Mouse (Mus musculus) kidney, adult 2 months (tissue): ENCODE results near the gene Pigyl.

Experiments used
- CTCF ChIP-seq: fragments of 200-500 bp; conservative IDR thresholded peaks from 2 replicates; pipeline ENCODE4 v1.5.1; 2011; ENCODE audit warnings: low read depth, mild to moderate bottlenecking, control low read depth, low read length, moderate library complexity, mixed read lengths; ENCODE audit not compliant: insufficient read depth, insufficient read length
- POLR2A ChIP-seq: fragments of 200-500 bp; IDR thresholded peaks from one replicate; pipeline ENCODE4 v1.6.1; 2011; ENCODE audit warnings: low read depth, low read length, control low read depth

DNA sequence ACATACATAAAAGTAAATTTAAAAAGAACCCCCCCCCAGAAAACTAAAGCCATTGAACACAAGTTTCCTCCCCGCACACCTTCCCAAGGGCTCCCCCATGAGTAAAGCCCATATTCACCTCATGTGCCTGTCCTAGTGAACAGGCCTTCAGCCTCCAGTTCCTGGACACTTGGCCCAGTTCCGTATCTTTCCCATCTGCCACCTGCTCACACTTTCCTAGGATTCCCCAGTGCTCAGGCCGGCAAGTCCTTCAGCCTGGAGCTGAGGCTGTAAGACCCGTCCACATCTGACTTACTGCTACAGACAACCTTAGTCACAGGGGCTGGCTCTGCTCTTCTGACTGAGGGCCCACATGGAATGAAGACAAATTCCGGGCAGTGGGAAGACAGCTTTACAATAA, 16.9 kb upstream of the Pigyl start:
- TF ChIP-seq CTCF: no peak
- no peak for TF ChIP-seq POLR2A
